Mouse (Mus musculus): Measurements from ENCODE around the gene Mafk. TPM values are rescaled to one million over a fixed set of nuclear protein-coding genes. Genes with fewer than 3 reads are reported as not detected.

Gene Mafk
- polyA plus RNA-seq, 1 experiment from 2014 or later, result 13.5 TPM

DNA sequence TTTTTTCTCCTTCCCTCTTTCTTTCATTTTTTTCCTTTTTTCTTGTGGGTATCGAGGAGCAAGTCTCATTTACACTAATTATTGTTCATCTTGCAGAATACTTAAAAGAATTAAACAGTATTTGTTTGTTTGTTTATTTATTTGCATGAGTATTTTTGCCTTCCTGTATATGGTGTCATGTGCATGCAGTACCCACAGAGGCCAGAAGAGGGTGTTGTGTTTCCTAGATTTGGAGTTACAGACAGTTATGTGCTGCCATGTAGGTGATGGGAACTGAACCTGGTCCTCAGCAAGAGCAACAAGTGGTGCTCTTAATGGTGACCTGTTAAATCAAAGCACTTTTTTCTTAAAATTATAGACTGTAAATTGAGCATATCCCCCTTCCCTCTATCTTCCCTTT lies 36.3 kb downstream of the Mafk start:
- peaks cover 9% of the 10 kb centered on the region for H3K36me3 ChIP-seq (ENCODE audit: control insufficient read depth, insufficient read depth, low read length)

DNA sequence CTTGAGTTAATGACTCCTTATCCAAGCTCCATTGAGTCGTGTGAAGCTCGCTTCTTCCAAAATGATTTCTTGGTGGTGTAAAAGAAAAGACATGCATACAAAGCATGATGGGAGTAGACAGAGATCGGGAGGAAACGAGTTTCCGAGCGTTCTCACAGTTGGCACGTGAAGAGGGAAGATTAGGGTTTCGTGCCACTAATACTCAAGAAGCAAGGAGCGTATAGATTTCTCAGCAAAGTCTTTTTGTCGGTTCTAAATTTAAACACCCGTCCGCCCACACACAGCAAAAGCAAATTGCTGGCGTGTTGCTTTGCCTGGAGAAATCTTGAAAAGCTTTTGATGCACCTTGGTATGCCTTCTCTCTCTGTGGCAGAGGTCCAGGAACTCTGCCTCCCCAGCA lies 38.1 kb downstream of the Mafk start:
- no peak for ATAC-seq (replicated peaks; ENCODE audit: insufficient number of reproducible peaks, low FRiP score, low TSS enrichment)
- H3K9me3 ChIP-seq (replicated peaks; ENCODE audit: control insufficient read depth, low read length), result no peaks in the 10 kb centered on the region
- no peak overlapping the region for H3K27ac ChIP-seq (ENCODE audit: low read depth, low read length)
- H3K4me1 ChIP-seq (ENCODE audit: control insufficient read depth, insufficient read depth, low read length), result peaks cover 10% of the 10 kb centered on the region
- no peak overlapping the region for H3K4me3 ChIP-seq (ENCODE audit: low read depth, low read length)
- H3K9ac ChIP-seq (ENCODE audit: low read depth, low read length), result no peak overlapping the region
- H3K36me3 ChIP-seq (ENCODE audit: control insufficient read depth, insufficient read depth, low read length), result no peaks in the 10 kb centered on the region
- H3K27me3 ChIP-seq (ENCODE audit: control insufficient read depth, insufficient read depth, low read length), result no peaks in the 10 kb centered on the region
- H3K4me2 ChIP-seq, result no peak overlapping the region
- 73% methylated on average over 13 of the region's 13 CpGs for WGBS (ENCODE audit: insufficient replicate concordance)

More for the DNA sequence above, 36.3 kb downstream of the Mafk start:
- peaks cover 10% of the 10 kb centered on the region for H3K4me1 ChIP-seq (ENCODE audit: control insufficient read depth, insufficient read depth, low read length)
- WGBS (ENCODE audit: insufficient replicate concordance), result 93% methylated on average over 1 of the region's 1 CpGs
- H3K9me3 ChIP-seq (replicated peaks; ENCODE audit: control insufficient read depth, low read length), result no peaks in the 10 kb centered on the region
- H3K9ac ChIP-seq (ENCODE audit: low read depth, low read length), result no peak overlapping the region
- H3K27ac ChIP-seq (ENCODE audit: low read depth, low read length), result no peak overlapping the region
- no peak for ATAC-seq (replicated peaks; ENCODE audit: insufficient number of reproducible peaks, low FRiP score, low TSS enrichment)
- H3K27me3 ChIP-seq (ENCODE audit: control insufficient read depth, insufficient read depth, low read length), result no peaks in the 10 kb centered on the region
- no peak overlapping the region for H3K4me2 ChIP-seq
- H3K4me3 ChIP-seq (ENCODE audit: low read depth, low read length), result no peak overlapping the region

DNA sequence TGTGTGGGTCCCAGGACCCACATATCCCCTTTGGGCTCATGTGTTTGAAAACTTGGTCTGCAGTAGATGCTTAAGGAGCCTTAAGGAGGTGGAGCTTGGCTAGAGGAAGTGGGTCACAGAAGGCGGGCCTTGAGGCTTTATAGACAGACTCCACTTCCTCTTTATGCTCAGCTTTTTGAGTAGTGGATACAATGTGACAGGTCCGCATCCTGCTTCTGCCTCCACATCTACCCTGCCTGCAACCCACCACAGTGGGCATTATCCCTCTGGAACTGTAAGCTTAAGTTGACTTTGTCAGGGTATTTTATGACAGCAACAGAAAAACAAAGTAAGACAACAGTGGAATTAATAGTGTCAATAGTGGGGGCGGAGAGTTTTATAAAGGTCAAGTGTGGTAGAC lies 39.4 kb downstream of the Mafk start:
- H3K27ac ChIP-seq (ENCODE audit: low read depth, low read length), result no peak overlapping the region

DNA sequence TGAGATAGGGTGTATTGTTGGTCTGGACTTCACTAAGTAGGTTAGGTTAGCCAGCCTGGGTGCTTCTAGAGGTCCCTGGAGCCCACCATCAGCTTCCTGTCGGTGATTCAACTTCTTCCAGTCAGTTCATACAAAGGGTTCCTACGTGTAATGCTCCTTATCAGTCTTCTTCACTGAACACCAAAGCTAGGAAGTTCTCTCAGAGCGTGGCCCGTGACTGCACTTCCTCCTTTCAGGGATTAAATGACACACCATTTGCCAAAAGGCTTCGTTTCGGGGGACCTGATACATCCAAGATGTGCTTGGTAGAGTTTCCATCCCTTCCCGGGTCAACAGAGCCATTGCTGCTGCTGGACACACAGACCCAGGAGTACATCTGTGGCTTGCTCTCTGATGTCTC lies 40.8 kb downstream of the Mafk start:
- no peak for ATAC-seq (replicated peaks; ENCODE audit: insufficient number of reproducible peaks, low FRiP score, low TSS enrichment)
- Histone ChIP-seq H3K9ac (ENCODE audit: low read depth, low read length) (no peak overlapping the region), H3K4me1 (ENCODE audit: control insufficient read depth, insufficient read depth, low read length) (no peaks in the 10 kb centered on the region), H3K4me2 (no peak overlapping the region), H3K4me3 (ENCODE audit: low read depth, low read length) (no peak overlapping the region), H3K27ac (ENCODE audit: low read depth, low read length) (no peak overlapping the region), H3K36me3 (ENCODE audit: control insufficient read depth, insufficient read depth, low read length) (no peaks in the 10 kb centered on the region), H3K27me3 (ENCODE audit: control insufficient read depth, insufficient read depth, low read length) (no peaks in the 10 kb centered on the region), H3K9me3 (replicated peaks; ENCODE audit: control insufficient read depth, low read length) (no peaks in the 10 kb centered on the region)
- WGBS (ENCODE audit: insufficient replicate concordance), result 55% methylated on average over 7 of the region's 7 CpGs

More for the DNA sequence above, 39.4 kb downstream of the Mafk start:
- Histone ChIP-seq H3K4me2 (no peak overlapping the region), H3K4me3 (ENCODE audit: low read depth, low read length) (no peak overlapping the region), H3K36me3 (ENCODE audit: control insufficient read depth, insufficient read depth, low read length) (no peaks in the 10 kb centered on the region), H3K9ac (ENCODE audit: low read depth, low read length) (no peak overlapping the region), H3K27me3 (ENCODE audit: control insufficient read depth, insufficient read depth, low read length) (no peaks in the 10 kb centered on the region), H3K4me1 (ENCODE audit: control insufficient read depth, insufficient read depth, low read length) (peaks cover 5% of the 10 kb centered on the region), H3K9me3 (replicated peaks; ENCODE audit: control insufficient read depth, low read length) (no peaks in the 10 kb centered on the region)
- 78% methylated on average over 3 of the region's 3 CpGs for WGBS (ENCODE audit: insufficient replicate concordance)
- ATAC-seq (replicated peaks; ENCODE audit: insufficient number of reproducible peaks, low FRiP score, low TSS enrichment), result no peak

DNA sequence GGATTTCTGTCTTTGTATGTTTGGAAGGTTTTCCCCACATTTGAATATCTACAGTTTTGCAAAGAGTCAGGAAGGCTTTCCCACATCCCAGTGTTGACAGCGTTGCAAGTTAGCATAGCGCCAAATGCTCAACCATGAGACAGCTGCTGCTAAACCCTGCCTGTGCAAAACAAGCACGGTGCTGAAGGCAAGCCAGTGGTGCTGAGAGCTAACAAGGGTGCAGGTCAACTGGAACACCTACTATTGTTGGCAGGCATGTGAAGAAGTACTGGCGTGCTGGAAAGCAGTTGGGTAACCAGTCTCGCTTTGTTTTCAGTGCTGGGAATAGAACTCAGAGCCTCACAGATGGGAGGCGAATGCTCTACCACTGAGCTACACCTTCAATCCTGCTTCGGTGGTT lies 44.4 kb downstream of the Mafk start:
- no peak for ATAC-seq (replicated peaks; ENCODE audit: insufficient number of reproducible peaks, low FRiP score, low TSS enrichment)
- H3K36me3 ChIP-seq (ENCODE audit: control insufficient read depth, insufficient read depth, low read length), result no peaks in the 10 kb centered on the region
- H3K27me3 ChIP-seq (ENCODE audit: control insufficient read depth, insufficient read depth, low read length), result peaks cover 4% of the 10 kb centered on the region; the same call in 1 of the 2 replicates
- no peak overlapping the region for H3K27ac ChIP-seq (ENCODE audit: low read depth, low read length)
- no peaks in the 10 kb centered on the region for H3K4me1 ChIP-seq (ENCODE audit: control insufficient read depth, insufficient read depth, low read length)
- no peak overlapping the region for H3K4me3 ChIP-seq (ENCODE audit: low read depth, low read length)
- H3K9ac ChIP-seq (ENCODE audit: low read depth, low read length), result no peak overlapping the region
- no peaks in the 10 kb centered on the region for H3K9me3 ChIP-seq (replicated peaks; ENCODE audit: control insufficient read depth, low read length)
- H3K4me2 ChIP-seq, result no peak overlapping the region
- 79% methylated on average over 7 of the region's 7 CpGs for WGBS (ENCODE audit: insufficient replicate concordance)

DNA sequence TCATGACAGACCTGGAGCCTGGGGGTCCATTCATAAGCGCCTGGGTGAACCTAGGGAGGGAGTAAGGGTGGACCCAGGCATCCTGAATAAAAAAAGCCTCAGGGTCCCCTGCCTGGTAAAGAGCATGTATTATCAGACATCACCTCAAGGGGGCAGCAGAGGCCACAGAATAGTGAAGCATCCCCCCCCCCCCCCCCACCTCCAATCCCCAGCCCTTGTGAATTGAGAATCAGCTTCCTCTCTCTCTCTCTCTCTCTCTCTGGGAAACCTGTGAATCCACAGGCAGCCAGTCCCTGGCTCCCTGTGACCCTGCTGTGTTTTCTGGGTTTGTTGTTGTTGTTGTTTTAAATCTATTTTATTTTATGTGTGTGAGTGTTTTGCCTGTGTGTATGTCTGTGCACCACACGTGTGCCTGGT lies 47.2 kb downstream of the Mafk start:
- H3K27me3 ChIP-seq (ENCODE audit: control insufficient read depth, insufficient read depth, low read length), result peaks cover 4% of the 10 kb centered on the region; the same call in 1 of the 2 replicates
- H3K4me2 ChIP-seq, result no peak overlapping the region
- no peak overlapping the region for H3K27ac ChIP-seq (ENCODE audit: low read depth, low read length)
- no peak overlapping the region for H3K4me3 ChIP-seq (ENCODE audit: low read depth, low read length)
- ATAC-seq (replicated peaks; ENCODE audit: insufficient number of reproducible peaks, low FRiP score, low TSS enrichment), result no peak
- no peaks in the 10 kb centered on the region for H3K36me3 ChIP-seq (ENCODE audit: control insufficient read depth, insufficient read depth, low read length)
- no peaks in the 10 kb centered on the region for H3K4me1 ChIP-seq (ENCODE audit: control insufficient read depth, insufficient read depth, low read length)
- no peaks in the 10 kb centered on the region for H3K9me3 ChIP-seq (replicated peaks; ENCODE audit: control insufficient read depth, low read length)
- no peak overlapping the region for H3K9ac ChIP-seq (ENCODE audit: low read depth, low read length)
- WGBS (ENCODE audit: insufficient replicate concordance), result 23% methylated on average over 2 of the region's 2 CpGs

DNA sequence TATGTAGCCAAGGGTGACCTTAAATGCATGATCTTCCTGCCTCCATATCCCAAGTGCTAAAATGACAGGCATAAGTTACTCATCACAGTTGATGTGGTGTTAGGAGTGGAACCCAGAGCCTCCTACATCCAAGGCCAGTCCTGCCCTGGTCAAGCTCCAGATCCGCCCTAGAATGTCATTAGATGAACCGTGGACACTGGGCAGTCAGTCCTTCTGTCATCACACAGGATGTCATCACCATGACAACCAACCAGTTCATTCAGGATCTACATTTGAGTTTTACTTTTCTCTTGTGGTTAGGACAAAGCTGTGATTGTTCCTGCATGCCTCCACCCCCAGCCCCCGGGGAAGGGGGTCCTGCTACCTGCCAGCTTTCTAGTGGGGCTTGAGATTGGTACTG lies 47.8 kb downstream of the Mafk start:
- peaks cover 4% of the 10 kb centered on the region; the same call in 1 of the 2 replicates for H3K27me3 ChIP-seq (ENCODE audit: control insufficient read depth, insufficient read depth, low read length)
- ATAC-seq (replicated peaks; ENCODE audit: insufficient number of reproducible peaks, low FRiP score, low TSS enrichment), result no peak
- H3K4me2 ChIP-seq, result no peak overlapping the region
- no peaks in the 10 kb centered on the region for H3K4me1 ChIP-seq (ENCODE audit: control insufficient read depth, insufficient read depth, low read length)
- no peak overlapping the region for H3K9ac ChIP-seq (ENCODE audit: low read depth, low read length)
- H3K27ac ChIP-seq (ENCODE audit: low read depth, low read length), result no peak overlapping the region
- H3K36me3 ChIP-seq (ENCODE audit: control insufficient read depth, insufficient read depth, low read length), result no peaks in the 10 kb centered on the region
- no peak overlapping the region for H3K4me3 ChIP-seq (ENCODE audit: low read depth, low read length)
- 47% methylated on average over 3 of the region's 3 CpGs for WGBS (ENCODE audit: insufficient replicate concordance)
- no peaks in the 10 kb centered on the region for H3K9me3 ChIP-seq (replicated peaks; ENCODE audit: control insufficient read depth, low read length)

DNA sequence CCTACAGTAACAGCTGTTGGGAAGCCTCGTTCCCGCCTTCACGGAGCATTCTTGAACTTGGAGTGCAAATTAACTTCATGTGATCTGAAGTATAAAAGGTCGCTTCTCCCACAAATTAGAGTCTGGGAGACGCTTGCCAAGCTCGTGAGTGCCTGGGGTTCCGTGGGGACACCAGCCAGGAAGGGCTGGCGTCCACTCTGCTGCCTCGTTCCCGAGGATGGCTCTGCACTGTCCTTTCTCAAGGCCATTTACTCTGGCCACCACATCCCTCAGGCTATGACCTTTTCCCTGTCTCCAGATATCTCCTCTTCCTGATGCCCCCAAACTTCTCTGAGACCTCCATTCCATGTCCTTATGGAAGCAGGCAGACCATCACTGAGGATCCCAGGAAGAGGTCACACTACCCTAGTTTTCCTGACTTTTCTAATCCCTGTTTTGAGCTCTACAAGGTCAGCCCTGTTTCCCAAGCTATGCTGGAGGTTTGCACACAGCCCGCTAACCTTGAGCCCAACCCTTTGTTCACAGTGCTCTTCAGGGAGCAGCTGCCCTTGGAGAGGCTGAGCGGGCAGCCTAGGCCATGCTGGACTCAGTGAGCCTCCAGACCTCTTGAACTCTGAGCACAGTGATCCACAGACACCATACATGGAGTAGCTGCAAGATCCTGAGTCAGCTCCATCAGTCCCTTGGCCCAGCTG lies 58.5 kb downstream of the Mafk start:
- no peak overlapping the region for H3K4me3 ChIP-seq (ENCODE audit: low read depth, low read length)
- H3K9ac ChIP-seq (ENCODE audit: low read depth, low read length), result no peak overlapping the region
- ATAC-seq (replicated peaks; ENCODE audit: insufficient number of reproducible peaks, low FRiP score, low TSS enrichment), result no peak
- 76% methylated on average over 12 of the region's 12 CpGs for WGBS (ENCODE audit: insufficient replicate concordance)
- no peaks in the 10 kb centered on the region for H3K4me1 ChIP-seq (ENCODE audit: control insufficient read depth, insufficient read depth, low read length)
- no peak overlapping the region for H3K27ac ChIP-seq (ENCODE audit: low read depth, low read length)
- H3K36me3 ChIP-seq (ENCODE audit: control insufficient read depth, insufficient read depth, low read length), result no peaks in the 10 kb centered on the region
- H3K27me3 ChIP-seq (ENCODE audit: control insufficient read depth, insufficient read depth, low read length), result peaks cover 10% of the 10 kb centered on the region; the same call in 1 of the 2 replicates
- H3K4me2 ChIP-seq, result no peak overlapping the region
- no peaks in the 10 kb centered on the region; the same call in 1 of the 2 replicates for H3K9me3 ChIP-seq (replicated peaks; ENCODE audit: control insufficient read depth, low read length)

Data from heart, embryonic 11.5 days (tissue).